Mouse (Mus musculus): ENCODE results near the gene Edem2. TPM values are rescaled to one million over a fixed set of nuclear protein-coding genes. Genes with fewer than 3 reads are reported as not detected.

The Edem2 gene
- 27.3 and 28.8 TPM in 2 replicates for polyA plus RNA-seq (2015; fragmentation: Nextera tagmentation; extraction: Ambion mirVana)

DNA sequence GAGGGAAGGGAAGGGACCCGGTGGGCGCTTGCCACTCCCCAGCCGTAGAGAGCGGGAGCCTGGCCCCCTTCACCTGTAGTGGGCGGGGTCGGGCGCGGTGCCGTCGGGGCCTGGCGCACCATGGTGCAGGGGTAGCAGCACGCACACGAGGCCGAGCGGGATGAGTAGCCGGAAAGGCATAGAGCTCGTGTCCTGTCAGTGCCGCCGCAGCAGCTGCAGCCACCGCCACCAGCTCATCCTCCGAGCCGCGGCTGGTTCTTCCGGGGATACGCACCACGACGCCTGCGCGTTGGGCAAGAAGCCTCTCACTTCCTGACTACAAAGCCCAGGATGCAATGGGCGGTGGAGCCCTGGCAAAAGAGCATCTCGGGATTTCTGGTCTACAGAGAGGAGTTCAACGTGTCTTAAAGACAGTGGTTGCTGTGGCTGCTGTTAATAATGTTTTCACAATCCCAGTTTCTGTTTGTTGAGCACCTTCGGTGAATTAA is at the start of gene Edem2:
Gene Edem2, minus strand, starts transcription at position 318 of the 488 bp plus-strand sequence.
- WGBS: under 1% methylated on average over 33 of the region's 33 CpGs
- Histone ChIP-seq H3K9me3 (replicated peaks; ENCODE audit: control insufficient read depth, low read length) (no peaks in the 10 kb centered on the region), H3K27ac (ENCODE audit: low read length) (no peak within 1 kb of the TSS), H3K9ac (ENCODE audit: low read length) (peak within 1 kb of the TSS; percentile 85), H3K4me2 (ENCODE audit: low read depth, low read length) (peak within 1 kb of the TSS; percentile 95), H3K4me1 (ENCODE audit: control insufficient read depth, insufficient read depth, low read length) (peaks cover 6% of the 10 kb centered on the region), H3K36me3 (ENCODE audit: control insufficient read depth, insufficient read depth) (0 out of 2 replicates have a peak, but pooled peaks cover 2% of the 10 kb centered on the region), H3K27me3 (ENCODE audit: control insufficient read depth, insufficient read depth, low read length) (no peaks in the 10 kb centered on the region), H3K4me3 (ENCODE audit: low read length) (peak within 1 kb of the TSS; percentile 94)
- peak; percentile 92 for ATAC-seq (replicated peaks; ENCODE audit: extremely low read depth, insufficient read depth, low FRiP score)

DNA sequence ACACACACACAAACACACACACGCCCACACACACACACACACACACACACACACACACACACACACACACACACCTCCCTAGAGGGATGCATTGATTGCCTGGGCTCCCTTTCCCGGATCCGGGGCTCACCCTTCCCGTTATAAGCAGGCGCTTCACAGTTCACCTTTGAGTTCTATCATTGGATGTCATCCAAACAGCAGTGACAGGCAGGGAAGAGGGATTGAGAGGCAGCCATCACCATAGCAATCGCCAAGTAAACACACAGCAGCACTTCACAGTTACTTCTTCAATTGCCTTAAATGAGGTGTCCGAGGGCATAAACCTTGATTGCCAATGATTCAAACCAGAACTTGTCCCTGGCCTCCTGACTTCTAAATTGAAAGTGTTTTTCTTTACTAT is 49.8 kb upstream of the Edem2 start:
- ATAC-seq (replicated peaks; ENCODE audit: extremely low read depth, insufficient read depth, low FRiP score): no peak
- H3K9me3 ChIP-seq (replicated peaks; ENCODE audit: control insufficient read depth, low read length): no peaks in the 10 kb centered on the region
- H3K36me3 ChIP-seq (ENCODE audit: control insufficient read depth, insufficient read depth): no peaks in the 10 kb centered on the region
- H3K4me2 ChIP-seq (ENCODE audit: low read depth, low read length): no peak overlapping the region
- 41% methylated on average over 7 of the region's 7 CpGs for WGBS
- H3K9ac ChIP-seq (ENCODE audit: low read length): no peak overlapping the region
- H3K27me3 ChIP-seq (ENCODE audit: control insufficient read depth, insufficient read depth, low read length): peaks cover 36% of the 10 kb centered on the region
- H3K27ac ChIP-seq (ENCODE audit: low read length): no peak overlapping the region
- no peak overlapping the region for H3K4me3 ChIP-seq (ENCODE audit: low read length)
- no peaks in the 10 kb centered on the region for H3K4me1 ChIP-seq (ENCODE audit: control insufficient read depth, insufficient read depth, low read length)

DNA sequence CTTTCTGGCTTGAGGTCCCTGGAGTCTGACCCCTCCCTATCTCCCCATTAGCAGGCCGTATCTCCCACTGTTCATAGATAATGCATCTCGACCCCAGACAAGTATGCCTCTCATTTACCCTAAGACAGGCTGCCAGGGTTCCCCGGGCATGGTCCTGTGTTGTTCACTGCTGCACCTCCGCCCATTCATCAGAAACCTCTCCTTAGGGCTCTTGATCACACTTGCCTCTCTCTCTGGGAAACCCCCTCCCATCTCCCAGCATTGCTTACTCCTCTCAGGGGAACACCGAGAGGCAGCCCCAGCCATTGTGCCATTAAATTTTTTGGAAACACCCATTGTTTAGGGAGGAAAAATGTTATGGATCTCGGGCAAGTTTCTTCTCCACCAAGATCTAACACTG is 48.7 kb upstream of the Edem2 start:
- ATAC-seq (replicated peaks; ENCODE audit: extremely low read depth, insufficient read depth, low FRiP score): no peak
- Histone ChIP-seq H3K36me3 (ENCODE audit: control insufficient read depth, insufficient read depth) (no peaks in the 10 kb centered on the region), H3K9me3 (replicated peaks; ENCODE audit: control insufficient read depth, low read length) (no peaks in the 10 kb centered on the region), H3K4me2 (ENCODE audit: low read depth, low read length) (no peak overlapping the region), H3K27ac (ENCODE audit: low read length) (no peak overlapping the region), H3K4me1 (ENCODE audit: control insufficient read depth, insufficient read depth, low read length) (no peaks in the 10 kb centered on the region), H3K4me3 (ENCODE audit: low read length) (no peak overlapping the region), H3K27me3 (ENCODE audit: control insufficient read depth, insufficient read depth, low read length) (peaks cover 47% of the 10 kb centered on the region), H3K9ac (ENCODE audit: low read length) (no peak overlapping the region)
- WGBS: 52% methylated on average over 6 of the region's 6 CpGs

DNA sequence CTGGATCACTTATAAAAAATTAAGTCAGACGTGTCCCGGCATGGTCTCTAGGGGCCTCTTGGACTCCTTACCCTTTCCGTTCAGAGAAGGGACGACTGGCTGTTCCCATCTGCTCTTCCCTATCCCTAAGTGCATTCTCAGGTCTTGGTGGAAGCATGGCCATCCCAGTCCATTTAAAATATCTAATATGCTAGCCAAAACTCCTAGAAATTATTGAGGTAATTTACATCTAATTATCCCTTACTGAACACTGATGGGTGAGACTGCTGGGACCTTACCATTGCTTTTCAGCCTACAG is 48.4 kb upstream of the Edem2 start:
- H3K4me1 ChIP-seq (ENCODE audit: control insufficient read depth, insufficient read depth, low read length): no peaks in the 10 kb centered on the region
- no peak overlapping the region for H3K9ac ChIP-seq (ENCODE audit: low read length)
- no peak for ATAC-seq (replicated peaks; ENCODE audit: extremely low read depth, insufficient read depth, low FRiP score)
- H3K9me3 ChIP-seq (replicated peaks; ENCODE audit: control insufficient read depth, low read length): no peaks in the 10 kb centered on the region
- peaks cover 51% of the 10 kb centered on the region for H3K27me3 ChIP-seq (ENCODE audit: control insufficient read depth, insufficient read depth, low read length)
- WGBS: 70% methylated on average over 4 of the region's 4 CpGs
- H3K4me2 ChIP-seq (ENCODE audit: low read depth, low read length): no peak overlapping the region
- H3K27ac ChIP-seq (ENCODE audit: low read length): no peak overlapping the region
- no peak overlapping the region for H3K4me3 ChIP-seq (ENCODE audit: low read length)
- no peaks in the 10 kb centered on the region for H3K36me3 ChIP-seq (ENCODE audit: control insufficient read depth, insufficient read depth)

DNA sequence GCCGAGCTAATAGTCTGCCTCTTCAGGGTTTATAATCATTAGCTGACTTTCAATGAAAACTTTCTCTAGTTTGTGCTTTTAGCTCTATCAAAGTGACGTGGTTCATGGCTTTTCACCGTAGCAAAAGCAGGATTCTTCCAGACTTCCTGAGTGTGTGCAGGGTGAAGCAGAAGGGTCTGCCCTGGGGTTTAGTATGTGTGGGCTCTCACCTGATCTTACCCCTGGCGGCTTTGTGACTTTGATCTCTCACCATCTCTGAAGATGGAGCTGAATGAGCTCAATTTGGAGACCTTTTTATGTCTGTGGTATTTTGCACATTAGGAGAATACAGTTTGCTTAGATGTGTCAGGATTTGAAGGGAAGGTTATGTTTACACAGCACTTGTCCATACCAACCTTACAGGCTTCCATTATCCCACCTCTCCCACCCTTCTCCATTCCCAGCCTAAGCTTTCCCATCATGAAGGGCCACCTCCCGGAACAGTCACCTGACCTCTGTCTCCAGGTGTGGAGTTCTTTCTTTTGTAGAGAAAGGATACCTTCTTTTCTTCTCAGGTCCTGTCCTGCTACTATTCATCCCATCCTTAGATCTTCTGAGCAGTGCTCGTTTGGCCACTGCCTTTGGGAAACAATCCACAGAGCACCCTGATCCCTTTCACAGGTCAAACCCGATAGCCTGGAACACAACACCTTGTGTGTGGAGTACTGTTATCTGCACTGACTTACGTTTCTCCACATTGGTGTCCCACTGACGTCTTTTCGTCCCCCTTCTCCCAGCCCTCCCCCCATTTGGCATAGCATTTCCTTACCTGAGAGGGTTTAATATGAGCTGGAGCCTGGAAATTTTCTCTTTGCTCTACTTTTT is 47.8 kb upstream of the Edem2 start:
- H3K27ac ChIP-seq (ENCODE audit: low read length): no peak overlapping the region
- ATAC-seq (replicated peaks; ENCODE audit: extremely low read depth, insufficient read depth, low FRiP score): no peak
- H3K9ac ChIP-seq (ENCODE audit: low read length): no peak overlapping the region
- H3K4me2 ChIP-seq (ENCODE audit: low read depth, low read length): no peak overlapping the region
- no peaks in the 10 kb centered on the region for H3K36me3 ChIP-seq (ENCODE audit: control insufficient read depth, insufficient read depth)
- no peaks in the 10 kb centered on the region for H3K4me1 ChIP-seq (ENCODE audit: control insufficient read depth, insufficient read depth, low read length)
- 58% methylated on average over 10 of the region's 10 CpGs for WGBS
- no peaks in the 10 kb centered on the region for H3K9me3 ChIP-seq (replicated peaks; ENCODE audit: control insufficient read depth, low read length)
- no peak overlapping the region for H3K4me3 ChIP-seq (ENCODE audit: low read length)
- peaks cover 56% of the 10 kb centered on the region for H3K27me3 ChIP-seq (ENCODE audit: control insufficient read depth, insufficient read depth, low read length)

DNA sequence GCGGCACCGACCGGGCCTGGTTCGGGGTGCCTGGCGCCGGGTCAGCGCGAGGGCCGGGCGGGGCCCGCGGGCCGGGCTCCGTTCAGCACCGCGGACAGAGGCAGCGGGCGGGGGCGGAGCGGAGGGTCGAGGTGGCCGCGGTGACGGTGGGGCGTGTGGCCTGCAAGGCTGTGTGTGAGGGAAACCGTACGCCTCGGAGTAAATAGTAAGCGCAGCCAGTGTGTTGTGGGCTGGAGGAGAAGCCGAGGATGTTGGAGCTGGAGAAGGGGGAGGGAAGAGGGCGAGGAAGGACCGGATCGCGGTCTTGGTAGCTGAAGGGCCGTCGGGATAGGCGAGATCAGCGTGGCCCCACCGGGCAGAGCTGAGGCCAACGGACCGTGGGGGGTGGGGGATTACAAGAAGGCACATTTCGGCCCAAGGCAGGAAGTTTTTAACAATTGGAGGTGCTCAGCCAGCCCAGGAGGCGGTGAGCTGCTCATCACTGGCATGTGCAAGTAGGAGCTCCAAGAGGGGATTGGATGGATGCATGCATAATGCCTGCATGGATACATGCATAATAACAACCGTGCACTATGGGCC is 46.5 kb upstream of the Edem2 start:
- H3K9me3 ChIP-seq (replicated peaks; ENCODE audit: control insufficient read depth, low read length): no peaks in the 10 kb centered on the region
- no peaks in the 10 kb centered on the region for H3K36me3 ChIP-seq (ENCODE audit: control insufficient read depth, insufficient read depth)
- peak overlapping the region; percentile 56 for H3K4me3 ChIP-seq (ENCODE audit: low read length)
- WGBS: 1% methylated on average over 43 of the region's 44 CpGs
- ATAC-seq (replicated peaks; ENCODE audit: extremely low read depth, insufficient read depth, low FRiP score): peak; percentile 67; the same call in 1 of the 2 replicates
- no peaks in the 10 kb centered on the region for H3K4me1 ChIP-seq (ENCODE audit: control insufficient read depth, insufficient read depth, low read length)
- H3K4me2 ChIP-seq (ENCODE audit: low read depth, low read length): peak overlapping the region; percentile 93
- no peak overlapping the region for H3K27ac ChIP-seq (ENCODE audit: low read length)
- no peak overlapping the region for H3K9ac ChIP-seq (ENCODE audit: low read length)
- H3K27me3 ChIP-seq (ENCODE audit: control insufficient read depth, insufficient read depth, low read length): peaks cover 59% of the 10 kb centered on the region

GRCm38 (mm10) chr2:155774927-155775684 is 45.8 kb upstream of the Edem2 start, which contains the start of gene Mmp24:
Gene Mmp24 (plus strand): TSS chr2:155775342.
- H3K4me3 ChIP-seq (ENCODE audit: low read length): peak within 1 kb of the TSS; percentile 56
- 3% methylated on average over 63 of the region's 100 CpGs for WGBS
- H3K27me3 ChIP-seq (ENCODE audit: control insufficient read depth, insufficient read depth, low read length): peaks cover 59% of the 10 kb centered on the region
- no peaks in the 10 kb centered on the region for H3K36me3 ChIP-seq (ENCODE audit: control insufficient read depth, insufficient read depth)
- H3K27ac ChIP-seq (ENCODE audit: low read length): no peak within 1 kb of the TSS
- H3K9ac ChIP-seq (ENCODE audit: low read length): no peak within 1 kb of the TSS
- no peaks in the 10 kb centered on the region for H3K9me3 ChIP-seq (replicated peaks; ENCODE audit: control insufficient read depth, low read length)
- no peak for ATAC-seq (replicated peaks; ENCODE audit: extremely low read depth, insufficient read depth, low FRiP score)
- H3K4me1 ChIP-seq (ENCODE audit: control insufficient read depth, insufficient read depth, low read length): no peaks in the 10 kb centered on the region
- H3K4me2 ChIP-seq (ENCODE audit: low read depth, low read length): peak within 1 kb of the TSS; percentile 93

- Histone ChIP-seq H3K27ac (ENCODE audit: low read length) (no peak overlapping the region), H3K9me3 (replicated peaks; ENCODE audit: control insufficient read depth, low read length) (no peaks in the 10 kb centered on the region), H3K4me2 (ENCODE audit: low read depth, low read length) (no peak overlapping the region), H3K36me3 (ENCODE audit: control insufficient read depth, insufficient read depth) (no peaks in the 10 kb centered on the region), H3K4me3 (ENCODE audit: low read length) (no peak overlapping the region), H3K9ac (ENCODE audit: low read length) (no peak overlapping the region), H3K27me3 (ENCODE audit: control insufficient read depth, insufficient read depth, low read length) (peaks cover 59% of the 10 kb centered on the region), H3K4me1 (ENCODE audit: control insufficient read depth, insufficient read depth, low read length) (no peaks in the 10 kb centered on the region)
- no peak for ATAC-seq (replicated peaks; ENCODE audit: extremely low read depth, insufficient read depth, low FRiP score)
- WGBS: 49% methylated on average over 11 of the region's 11 CpGs
Measured at GRCm38 (mm10) chr2:155774261-155774926, 45.1 kb upstream of the Edem2 start.

Measured in heart, embryonic 16.5 days (tissue).